Mouse (Mus musculus): ENCODE measurements around the gene Adam12. TPM values are rescaled to one million over a fixed set of nuclear protein-coding genes. Genes with fewer than 3 reads are reported as not detected.

The Adam12 gene
- total RNA-seq, 2 experiments from 2014 or later = 0.19 TPM; not detected in 1

DNA sequence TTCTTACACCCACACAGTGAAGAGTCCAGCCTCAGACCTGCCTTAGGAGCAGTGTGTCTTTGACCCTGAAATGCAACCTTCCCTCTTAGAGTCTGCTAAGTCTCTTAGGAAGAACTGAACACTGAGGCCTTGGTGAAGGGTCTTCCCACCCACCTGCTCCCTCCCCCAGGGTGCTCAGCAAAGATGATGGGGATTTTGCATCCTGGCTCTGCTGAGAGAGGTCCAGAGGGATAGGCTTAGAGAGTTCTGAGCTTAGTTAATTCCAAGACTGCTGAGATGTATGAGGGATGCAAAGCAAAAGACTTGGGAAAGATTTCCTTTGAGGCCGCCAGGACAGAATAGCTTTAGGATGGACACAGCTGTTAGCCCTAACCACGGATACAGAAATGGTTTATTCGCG is 4.8 kb downstream of the Adam12 start:
- no peak for ATAC-seq (replicated peaks; ENCODE audit: low FRiP score, low TSS enrichment, poor library complexity, severe bottlenecking)

DNA sequence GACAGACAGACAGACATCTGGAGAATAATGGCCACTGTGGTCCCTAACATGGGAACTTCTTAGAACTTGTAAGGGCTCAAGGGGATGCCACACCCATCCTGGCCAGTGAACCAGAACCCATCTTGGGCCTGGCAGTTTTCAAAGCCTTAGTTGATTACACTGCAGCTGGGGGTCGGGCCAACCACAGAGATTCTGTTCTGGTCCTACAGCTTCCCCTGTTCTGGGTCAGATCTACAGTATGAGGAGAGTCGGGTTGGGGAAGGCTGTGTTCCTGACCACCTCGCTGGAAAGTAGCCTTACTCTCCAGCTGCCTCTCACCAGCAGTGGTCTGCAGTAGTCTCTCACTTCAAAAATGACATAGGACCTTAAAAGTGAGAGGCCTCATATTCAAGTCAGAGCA is 5.7 kb downstream of the Adam12 start:
- ATAC-seq (replicated peaks; ENCODE audit: low FRiP score, low TSS enrichment, poor library complexity, severe bottlenecking) = no peak

DNA sequence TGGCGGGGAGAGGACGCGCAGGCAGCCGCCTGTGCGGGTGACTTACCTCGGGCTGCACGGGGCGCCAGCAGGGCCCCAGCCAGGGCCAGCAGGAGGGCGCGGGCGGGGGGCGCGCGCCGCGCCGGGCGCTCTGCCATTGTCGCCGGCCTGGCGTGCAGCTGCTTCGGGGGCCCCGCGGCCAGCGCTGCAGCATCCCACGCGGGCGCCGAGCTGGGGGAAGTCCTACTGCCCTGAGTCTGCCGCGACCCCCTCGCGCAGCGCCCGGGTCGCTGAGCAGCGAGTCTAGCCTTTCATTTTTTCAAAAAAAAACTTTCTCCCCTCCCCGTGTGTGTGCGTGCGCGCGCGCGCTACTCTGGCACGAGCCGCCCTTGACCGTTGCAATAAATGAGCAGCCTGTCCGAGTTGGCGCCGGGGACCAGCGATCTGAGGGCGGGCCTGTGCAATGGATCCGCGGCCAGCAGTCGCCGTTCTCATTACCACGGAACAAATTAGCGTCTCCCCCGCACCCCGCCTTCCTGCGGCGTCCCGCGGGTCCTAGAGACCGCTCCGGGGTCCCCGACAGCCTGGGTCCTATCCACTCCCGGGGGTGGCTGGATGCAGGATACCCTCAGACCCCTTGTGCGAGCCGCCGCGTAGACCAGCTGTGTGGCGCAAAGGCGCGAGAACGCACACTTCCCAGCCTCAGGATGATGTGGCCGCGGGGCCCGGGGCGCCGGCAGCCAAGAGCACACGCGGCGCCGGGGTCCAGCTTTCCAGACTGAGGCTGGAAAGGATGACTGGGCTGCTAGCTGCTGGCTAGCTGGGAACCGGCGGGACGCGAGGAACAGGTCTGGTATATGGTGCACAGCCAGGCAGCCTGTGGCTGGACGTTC is 7.0 kb downstream of the Adam12 start:
- no peak for ATAC-seq (replicated peaks; ENCODE audit: low FRiP score, low TSS enrichment, poor library complexity, severe bottlenecking)

DNA sequence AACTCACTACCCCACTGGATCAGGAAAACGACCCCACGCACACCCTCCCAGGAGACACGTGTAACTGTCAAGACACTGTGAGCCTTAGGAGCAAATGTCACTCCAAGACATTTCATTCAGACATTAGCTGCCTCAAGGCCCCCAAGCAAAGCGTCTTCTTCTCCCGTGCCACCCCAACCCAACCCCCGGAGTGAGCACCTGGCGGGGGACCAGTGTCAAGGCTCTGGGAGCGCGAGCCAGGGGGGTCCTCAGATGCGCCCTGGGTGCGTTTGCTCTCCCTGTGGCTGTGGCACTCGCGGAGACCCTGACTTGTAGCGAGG is 7.6 kb downstream of the Adam12 start:
- ATAC-seq (replicated peaks; ENCODE audit: low FRiP score, low TSS enrichment, poor library complexity, severe bottlenecking) = no peak

DNA sequence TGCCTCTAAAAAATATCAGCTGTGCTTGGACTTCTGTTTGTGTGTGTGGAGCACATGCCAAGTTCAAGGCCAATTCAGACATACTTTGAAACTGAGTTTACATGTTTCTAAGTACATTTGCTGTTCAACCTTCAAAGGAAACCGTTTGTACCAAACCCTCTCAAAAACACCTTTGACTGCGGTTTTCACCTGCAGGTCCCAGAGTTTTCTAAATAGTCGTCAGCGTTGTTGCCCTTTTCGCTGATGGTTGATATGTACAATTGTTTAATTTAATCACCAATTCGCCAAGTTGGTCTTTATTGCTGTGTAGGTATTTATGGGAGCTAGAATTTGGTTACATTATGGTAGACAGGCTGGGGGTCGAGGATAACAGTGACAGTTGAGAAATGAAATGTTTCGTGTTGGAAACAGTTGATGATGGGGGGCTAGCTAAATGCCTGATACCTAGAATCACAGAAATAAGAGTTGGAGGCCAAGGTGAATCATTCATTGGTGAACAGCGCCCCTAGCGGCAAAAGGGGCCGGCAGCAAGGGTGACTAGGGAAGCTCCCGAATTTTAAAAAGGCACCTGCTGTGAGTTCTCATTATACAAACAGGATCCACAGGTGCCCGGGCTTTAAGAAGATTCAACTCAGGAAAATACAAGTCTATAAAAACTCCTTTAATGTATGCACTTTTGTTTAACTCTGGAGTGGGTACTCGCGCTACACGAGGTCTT is 8.3 kb downstream of the Adam12 start:
- peak; percentile 73 for ATAC-seq (replicated peaks; ENCODE audit: low FRiP score, low TSS enrichment, poor library complexity, severe bottlenecking)

GRCm38 (mm10) chr7:134207956-134208355 is 24.0 kb downstream of the Adam12 start:
- no peak for ATAC-seq (replicated peaks; ENCODE audit: low FRiP score, low TSS enrichment, poor library complexity, severe bottlenecking)

DNA sequence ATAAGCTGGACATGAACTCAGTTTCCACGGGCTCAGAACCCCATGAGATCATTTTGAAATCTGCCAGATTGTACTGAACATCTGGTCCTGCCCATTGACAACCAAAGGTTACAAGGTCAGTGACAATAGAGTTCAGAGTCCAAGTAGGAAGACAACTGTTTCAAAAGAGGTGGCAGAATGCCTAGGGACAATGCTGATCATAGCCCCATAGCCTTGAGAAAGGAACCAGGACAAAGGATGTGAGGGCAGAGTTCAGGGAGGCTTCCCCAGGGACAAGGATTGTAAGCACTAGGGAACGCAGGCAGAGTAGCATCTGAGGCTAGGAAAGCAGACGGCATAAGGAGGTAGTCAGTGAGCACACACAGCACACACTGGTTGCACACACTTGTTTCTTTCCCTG is 38.9 kb downstream of the Adam12 start:
- no peak for ATAC-seq (replicated peaks; ENCODE audit: low FRiP score, low TSS enrichment, poor library complexity, severe bottlenecking)

GRCm38 (mm10) chr7:134190101-134190500 is 41.8 kb downstream of the Adam12 start:
- ATAC-seq (replicated peaks; ENCODE audit: low FRiP score, low TSS enrichment, poor library complexity, severe bottlenecking) = no peak

DNA sequence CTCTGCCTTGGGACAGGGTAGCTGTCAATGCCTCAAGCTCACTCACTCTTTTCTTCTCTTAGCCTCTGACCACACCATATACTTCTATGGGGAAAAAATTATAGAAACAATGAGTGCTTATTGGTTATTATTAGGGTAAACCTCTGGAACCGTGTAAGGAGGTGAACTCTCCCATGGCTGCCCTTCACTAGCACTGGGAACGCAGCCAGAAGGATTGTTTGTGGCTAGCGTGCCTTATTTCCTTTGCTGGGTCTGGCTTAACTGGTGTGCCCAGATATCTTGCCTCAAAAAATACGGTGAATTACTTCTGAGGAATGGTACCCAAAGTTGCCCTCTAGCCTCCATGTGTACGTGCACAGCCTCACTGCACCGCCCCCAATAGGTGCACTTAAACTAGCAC is 43.4 kb downstream of the Adam12 start:
- no peak for ATAC-seq (replicated peaks; ENCODE audit: low FRiP score, low TSS enrichment, poor library complexity, severe bottlenecking)

GRCm38 (mm10) chr7:134187946-134188345 is 44.0 kb downstream of the Adam12 start:
- no peak for ATAC-seq (replicated peaks; ENCODE audit: low FRiP score, low TSS enrichment, poor library complexity, severe bottlenecking)

DNA sequence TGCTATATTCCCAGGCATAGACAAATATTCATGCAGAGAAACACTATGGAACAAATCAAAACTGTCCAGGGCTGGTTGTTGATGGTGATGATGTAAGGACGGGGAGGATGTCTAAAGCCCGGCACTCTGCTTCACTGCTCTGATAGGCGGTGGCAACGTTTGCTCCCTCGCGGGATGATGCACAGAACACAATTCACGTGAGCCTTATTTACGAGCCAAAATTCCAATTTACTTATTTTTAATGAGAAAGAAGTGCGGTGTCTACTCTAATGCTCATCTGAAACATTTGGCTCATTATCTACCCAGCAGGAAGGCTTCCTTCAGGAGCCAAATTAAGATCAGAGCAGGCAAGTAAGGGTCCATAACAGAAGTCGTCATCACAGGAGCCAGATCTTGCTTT is 45.4 kb downstream of the Adam12 start:
- no peak for ATAC-seq (replicated peaks; ENCODE audit: low FRiP score, low TSS enrichment, poor library complexity, severe bottlenecking)

- ATAC-seq (replicated peaks; ENCODE audit: low FRiP score, low TSS enrichment, poor library complexity, severe bottlenecking) = no peak
Measured at GRCm38 (mm10) chr7:134185751-134186150, 46.2 kb downstream of the Adam12 start.

- no peak for ATAC-seq (replicated peaks; ENCODE audit: low FRiP score, low TSS enrichment, poor library complexity, severe bottlenecking)
Measured at GRCm38 (mm10) chr7:134181717-134182116, 50.2 kb downstream of the Adam12 start.

GRCm38 (mm10) chr7:134181056-134181455 is 50.9 kb downstream of the Adam12 start:
- ATAC-seq (replicated peaks; ENCODE audit: low FRiP score, low TSS enrichment, poor library complexity, severe bottlenecking) = no peak

GRCm38 (mm10) chr7:134177051-134177450 is 54.9 kb downstream of the Adam12 start:
- no peak for ATAC-seq (replicated peaks; ENCODE audit: low FRiP score, low TSS enrichment, poor library complexity, severe bottlenecking)

- ATAC-seq (replicated peaks; ENCODE audit: low FRiP score, low TSS enrichment, poor library complexity, severe bottlenecking) = no peak
Measured at GRCm38 (mm10) chr7:134175201-134175600, 56.7 kb downstream of the Adam12 start.

DNA sequence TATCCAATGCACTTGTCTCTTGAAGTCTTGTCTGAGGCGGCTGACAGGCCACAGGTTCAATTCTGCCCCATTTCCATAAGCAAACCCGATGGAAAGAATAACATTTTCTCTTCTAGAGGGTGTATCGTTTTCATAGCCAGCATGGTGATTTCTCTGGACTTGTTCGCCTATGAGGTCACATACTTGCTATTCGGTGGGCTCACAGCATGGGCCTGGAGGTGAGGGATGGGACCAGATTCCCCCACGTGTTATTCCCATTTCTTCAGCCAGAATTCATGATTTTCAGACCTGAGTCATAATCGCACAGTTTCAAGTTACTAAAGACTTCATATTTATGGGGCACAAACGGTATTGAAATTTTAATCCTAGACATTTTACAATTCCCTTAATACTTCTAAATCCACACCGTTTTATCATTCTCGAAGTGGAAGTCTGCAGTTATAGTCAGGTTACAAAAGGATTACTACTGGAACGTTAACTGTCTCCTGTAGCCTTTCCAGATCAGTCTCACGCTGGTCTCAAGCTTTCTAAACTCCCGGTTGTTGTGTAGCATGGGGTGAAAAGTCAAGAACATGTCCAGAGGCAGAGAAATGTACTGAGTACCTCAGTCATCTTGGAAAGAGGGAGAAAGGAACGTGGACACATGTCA is 58.4 kb downstream of the Adam12 start:
- no peak for ATAC-seq (replicated peaks; ENCODE audit: low FRiP score, low TSS enrichment, poor library complexity, severe bottlenecking)

DNA sequence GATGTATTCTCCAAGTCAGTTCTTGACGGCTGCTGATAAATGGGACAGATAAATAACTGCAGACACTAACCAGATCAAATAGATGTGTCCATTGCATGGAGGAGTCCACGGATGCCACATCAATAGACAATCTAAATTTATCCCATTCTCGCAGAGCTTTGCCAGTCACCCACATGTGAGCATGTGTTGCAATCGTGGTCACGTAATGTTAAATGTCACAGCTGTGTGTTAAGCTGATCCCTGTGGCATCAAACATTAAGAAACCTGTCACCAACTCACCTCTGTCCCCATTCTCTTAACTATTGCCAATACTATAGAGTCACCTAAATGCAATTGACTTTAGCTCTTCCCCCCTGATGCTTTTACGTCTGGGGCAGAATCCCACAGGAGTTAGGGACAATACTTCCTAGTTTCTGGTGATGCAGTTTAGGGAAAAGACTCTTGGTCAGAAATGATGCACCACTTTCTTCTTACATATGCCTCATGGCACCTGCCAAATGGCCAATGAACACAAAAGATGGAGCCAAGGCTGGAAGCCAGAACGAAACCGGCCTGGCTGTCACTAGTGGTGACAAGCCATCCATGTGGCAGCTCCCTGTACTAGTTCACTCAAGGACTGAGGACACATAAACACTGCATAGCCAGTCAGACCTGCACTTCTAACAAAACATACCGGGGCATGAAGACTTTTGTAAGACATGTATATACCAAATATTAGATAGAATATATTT is 61.6 kb downstream of the Adam12 start:
- ATAC-seq (replicated peaks; ENCODE audit: low FRiP score, low TSS enrichment, poor library complexity, severe bottlenecking) = no peak

GRCm38 (mm10) chr7:134169780-134170179 is 62.2 kb downstream of the Adam12 start:
- no peak for ATAC-seq (replicated peaks; ENCODE audit: low FRiP score, low TSS enrichment, poor library complexity, severe bottlenecking)

DNA sequence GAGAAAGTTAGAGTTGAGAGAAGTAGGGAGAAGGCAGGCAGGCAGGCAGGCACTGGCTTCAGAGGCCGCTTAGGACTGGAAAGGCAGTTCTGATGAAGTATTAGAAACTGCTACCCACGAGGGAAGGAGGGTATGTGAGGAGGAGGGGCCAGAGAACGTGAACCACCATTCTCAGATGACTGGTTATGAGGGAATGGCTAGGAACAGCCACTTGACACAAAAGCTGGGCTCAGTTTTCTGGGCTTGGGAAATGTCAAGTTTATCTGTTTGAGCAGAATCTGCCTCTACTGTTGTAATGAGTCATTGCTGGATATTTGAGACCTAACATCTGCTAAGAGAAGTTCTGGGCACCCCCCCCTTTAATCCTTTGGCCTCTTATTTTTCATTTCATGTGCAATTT is 64.4 kb downstream of the Adam12 start:
- no peak for ATAC-seq (replicated peaks; ENCODE audit: low FRiP score, low TSS enrichment, poor library complexity, severe bottlenecking)
